Mouse (Mus musculus): ENCODE measurements around the gene Syt12.

- TF ChIP-seq CTCF (IDR thresholded peaks at IDR 0.05; ENCODE audit: borderline replicate concordance, insufficient read depth, low read depth, low read length) (peak; percentile 45; the same call in 1 of the 2 replicates), POLR2A (IDR thresholded peaks at IDR 0.05; ENCODE audit: borderline replicate concordance, insufficient read depth, low read length) (no peak)
These were observed 36.1 kb downstream of the Syt12 start for GRCm38 (mm10) chr19:4441090-4441591.

All from cerebellum, adult 2 months (tissue).